Comparison of ENCODE assay signal across 24 mouse cellular contexts in genomic region chr9:35377916-35378315, GRCm38 (mm10). TPM values are rescaled to one million over a fixed set of nuclear protein-coding genes. Genes with fewer than 3 reads are reported as not detected.
DNase-seq lines count a peak whose midpoint lies in the region; ATAC-seq and TF ChIP-seq lines count a peak whose summit lies in the region.
"Had no signal": no experiment of that assay in that cellular context is flagged by ENCODE, and none has a peak within 500 bp of the region (broad histone marks: within the 10 kb centered on the region; RNA-seq: fewer than 3 reads in every experiment).

No protein-coding gene starts in this region.

- H3K4me1 ChIP-seq in heart, embryonic 10.5 days: peaks cover 20% of the 10 kb centered on the region; the same call in 1 of the 2 replicates
- no peaks in the 10 kb centered on the region for H3K4me1 ChIP-seq in stomach, embryonic 14.5 days (ENCODE audit: control insufficient read depth, insufficient read depth, low read length)
- H3K4me1 ChIP-seq in stomach, postnatal 0 days (replicated peaks; ENCODE audit: control insufficient read depth, insufficient read depth): peaks cover 3% of the 10 kb centered on the region; the same call in 1 of the 2 replicates
- no peaks in the 10 kb centered on the region for H3K4me1 ChIP-seq in embryonic facial prominence, embryonic 11.5 days (ENCODE audit: control insufficient read depth, insufficient read depth, low read length)
- no peaks in the 10 kb centered on the region for H3K4me1 ChIP-seq in stomach, embryonic 16.5 days (ENCODE audit: control insufficient read depth, insufficient read depth, low read length)
- H3K4me1 ChIP-seq: forebrain, embryonic 15.5 days; intestine, embryonic 15.5 days had no signal

- WGBS in heart, embryonic 10.5 days: 32% methylated on average over 2 of the region's 2 CpGs
- WGBS in stomach, embryonic 14.5 days: 71% methylated on average over 2 of the region's 2 CpGs
- 65% methylated on average over 2 of the region's 2 CpGs for WGBS in stomach, postnatal 0 days
- WGBS in embryonic facial prominence, embryonic 11.5 days: 63% methylated on average over 2 of the region's 2 CpGs
- WGBS in stomach, embryonic 16.5 days: 58% methylated on average over 2 of the region's 2 CpGs

- no peak for TF ChIP-seq CTCF in stomach, postnatal 0 days (IDR thresholded peaks at IDR 0.05; ENCODE audit: low read depth)

- no peaks in the 10 kb centered on the region for H3K27me3 ChIP-seq in heart, embryonic 10.5 days (ENCODE audit: insufficient read depth, poor library complexity, severe bottlenecking)
- no peaks in the 10 kb centered on the region for H3K27me3 ChIP-seq in stomach, embryonic 14.5 days (ENCODE audit: control insufficient read depth, insufficient read depth, low read length)
- no peaks in the 10 kb centered on the region for H3K27me3 ChIP-seq in stomach, postnatal 0 days (ENCODE audit: control insufficient read depth, insufficient read depth, low read length)
- H3K27me3 ChIP-seq in embryonic facial prominence, embryonic 11.5 days (ENCODE audit: control insufficient read depth, insufficient read depth, low read length): no peaks in the 10 kb centered on the region
- H3K27me3 ChIP-seq in stomach, embryonic 16.5 days (ENCODE audit: control insufficient read depth, insufficient read depth, low read length): no peaks in the 10 kb centered on the region
- H3K27me3 ChIP-seq: forebrain, embryonic 15.5 days; intestine, embryonic 15.5 days had no signal

- no peaks in the 10 kb centered on the region for H3K9me3 ChIP-seq in heart, embryonic 10.5 days
- no peaks in the 10 kb centered on the region for H3K9me3 ChIP-seq in stomach, embryonic 14.5 days (ENCODE audit: control insufficient read depth, low read depth, low read length)
- H3K9me3 ChIP-seq in stomach, postnatal 0 days (ENCODE audit: control insufficient read depth, low read length): no peaks in the 10 kb centered on the region
- H3K9me3 ChIP-seq in embryonic facial prominence, embryonic 11.5 days (replicated peaks; ENCODE audit: control insufficient read depth, low read length): no peaks in the 10 kb centered on the region
- H3K9me3 ChIP-seq in stomach, embryonic 16.5 days (replicated peaks; ENCODE audit: control insufficient read depth, low read length): no peaks in the 10 kb centered on the region
- H3K9me3 ChIP-seq: forebrain, embryonic 15.5 days; hindbrain, embryonic 10.5 days; hindbrain, embryonic 13.5 days; intestine, embryonic 15.5 days had no signal

- no peak overlapping the region for H3K4me3 ChIP-seq in heart, embryonic 10.5 days
- no peak overlapping the region for H3K4me3 ChIP-seq in stomach, embryonic 14.5 days (ENCODE audit: low read depth, low read length)
- H3K4me3 ChIP-seq in stomach, postnatal 0 days (ENCODE audit: low read depth, low read length): no peak overlapping the region
- no peak overlapping the region for H3K4me3 ChIP-seq in embryonic facial prominence, embryonic 11.5 days (ENCODE audit: low read depth, low read length)
- H3K4me3 ChIP-seq in stomach, embryonic 16.5 days (replicated peaks; ENCODE audit: low read length): no peak overlapping the region
- H3K4me3 ChIP-seq: forebrain, embryonic 15.5 days; gastrocnemius, adult 2 months; hindbrain, embryonic 10.5 days; hindbrain, embryonic 13.5 days; intestine, embryonic 15.5 days had no signal

- intact Hi-C loops in heart, postnatal 14 days (cut with DNase I): no loop called here
- intact Hi-C loops in left cerebral cortex, postnatal 36 days (cut with DNase I): no loop called here

- no peak overlapping the region; the same call in 1 of the 2 replicates for H3K27ac ChIP-seq in heart, embryonic 10.5 days
- no peak overlapping the region for H3K27ac ChIP-seq in stomach, embryonic 14.5 days (ENCODE audit: low read length)
- no peak overlapping the region for H3K27ac ChIP-seq in stomach, postnatal 0 days (replicated peaks)
- H3K27ac ChIP-seq in embryonic facial prominence, embryonic 11.5 days (replicated peaks; ENCODE audit: low read depth, low read length): no peak overlapping the region; the same call in 1 of the 2 replicates
- no peak overlapping the region for H3K27ac ChIP-seq in stomach, embryonic 16.5 days (ENCODE audit: low read length)
- H3K27ac ChIP-seq: forebrain, embryonic 15.5 days; gastrocnemius, adult 2 months; hindbrain, embryonic 10.5 days; hindbrain, embryonic 13.5 days; intestine, embryonic 15.5 days had no signal

- DNase-seq in heart, embryonic 10.5 days (ENCODE audit: low spot score): peak; percentile 56
- DNase-seq in heart, postnatal 14 days: no peak
- DNase-seq in stomach, postnatal 0 days (ENCODE audit: low spot score): no peak
- peak; percentile 35 for DNase-seq in embryonic facial prominence, embryonic 11.5 days (ENCODE audit: low spot score)
- DNase-seq in left cerebral cortex, postnatal 36 days (ENCODE audit: low spot score in 2 of 2): no peak
- no peak for DNase-seq in layer of hippocampus, postnatal 10 days (ENCODE audit: low spot score in 2 of 2)
- DNase-seq: adrenal gland, adult 2 months; adrenal gland, postnatal 14 days; cerebellum, adult 11-12 months; cerebellum, adult 9-10 months; cerebellum, postnatal 14 days; gastrocnemius, adult 2 months; gastrocnemius, postnatal 14 days; heart, adult 18-20 months; heart, postnatal 36 days had no signal

- no peaks in the 10 kb centered on the region for H3K36me3 ChIP-seq in heart, embryonic 10.5 days
- H3K36me3 ChIP-seq in stomach, embryonic 14.5 days (ENCODE audit: control insufficient read depth, insufficient read depth, low read length): no peaks in the 10 kb centered on the region
- no peaks in the 10 kb centered on the region for H3K36me3 ChIP-seq in stomach, postnatal 0 days (ENCODE audit: control insufficient read depth, insufficient read depth, low read length)
- no peaks in the 10 kb centered on the region for H3K36me3 ChIP-seq in embryonic facial prominence, embryonic 11.5 days (replicated peaks; ENCODE audit: control insufficient read depth, insufficient read depth, low read depth, low read length)
- H3K36me3 ChIP-seq in stomach, embryonic 16.5 days (ENCODE audit: control insufficient read depth, insufficient read depth, low read length): no peaks in the 10 kb centered on the region
- H3K36me3 ChIP-seq: forebrain, embryonic 15.5 days; hindbrain, embryonic 10.5 days; hindbrain, embryonic 13.5 days; intestine, embryonic 15.5 days had no signal

- no peak overlapping the region for H3K9ac ChIP-seq in stomach, embryonic 14.5 days (replicated peaks; ENCODE audit: low read depth, low read length)
- no peak overlapping the region for H3K9ac ChIP-seq in stomach, postnatal 0 days (ENCODE audit: low read length)
- H3K9ac ChIP-seq in embryonic facial prominence, embryonic 11.5 days (replicated peaks; ENCODE audit: low read length): no peak overlapping the region
- H3K9ac ChIP-seq in stomach, embryonic 16.5 days (ENCODE audit: low read length): no peak overlapping the region
- H3K9ac ChIP-seq: forebrain, embryonic 15.5 days; hindbrain, embryonic 13.5 days; intestine, embryonic 15.5 days had no signal

- 0 out of 2 replicates have a peak, but pooled peaks have one; percentile 56 for ATAC-seq in stomach, embryonic 14.5 days (ENCODE audit: insufficient number of reproducible peaks, insufficient read depth, low FRiP score, low read depth)
- no peak for ATAC-seq in stomach, postnatal 0 days (ENCODE audit: low FRiP score, low TSS enrichment)
- ATAC-seq in embryonic facial prominence, embryonic 11.5 days (replicated peaks; ENCODE audit: insufficient number of reproducible peaks, low FRiP score, low TSS enrichment, low read depth): no peak
- ATAC-seq in stomach, embryonic 16.5 days (ENCODE audit: insufficient read depth, low FRiP score): 0 out of 2 replicates have a peak, but pooled peaks have one; percentile 50
- ATAC-seq: CD4-positive, CD25-positive, alpha-beta regulatory T cell, adult 4 months; forebrain, embryonic 15.5 days; hindbrain, embryonic 16.5 days; intestine, embryonic 15.5 days had no signal

- H3K4me2 ChIP-seq in stomach, embryonic 14.5 days (replicated peaks; ENCODE audit: low read depth, low read length): no peak overlapping the region
- no peak overlapping the region for H3K4me2 ChIP-seq in stomach, postnatal 0 days (replicated peaks; ENCODE audit: low read depth)
- H3K4me2 ChIP-seq in embryonic facial prominence, embryonic 11.5 days (ENCODE audit: low read depth, low read length): no peak overlapping the region
- no peak overlapping the region for H3K4me2 ChIP-seq in stomach, embryonic 16.5 days (ENCODE audit: low read depth, low read length)
- H3K4me2 ChIP-seq: forebrain, embryonic 15.5 days; heart, embryonic 11.5 days; hindbrain, embryonic 13.5 days; intestine, embryonic 15.5 days had no signal

- no peak for TF ChIP-seq EP300 in stomach, postnatal 0 days (optimal IDR thresholded peaks at IDR 0.05)

RNA-seq across cellular contexts. Expression of gene Cdon, which starts 43.0 kb away (rescaled TPM):
- 4.0 and 6.2 TPM in 2 replicates for polyA plus RNA-seq in heart, embryonic 10.5 days (2016; fragmentation: Nextera tagmentation; extraction: Ambion mirVana)
- total RNA-seq in heart, postnatal 14 days (2021): 10 to 100 TPM; 16.9 to 18.6 TPM
- polyA plus RNA-seq in stomach, embryonic 14.5 days (2014; fragmentation: Nextera tagmentation; extraction: Ambion mirVana): 12.7 and 13.8 TPM in 2 replicates
- 2.5 and 2.7 TPM in 2 replicates for polyA plus RNA-seq in stomach, postnatal 0 days (2015; fragmentation: Nextera tagmentation; extraction: Ambion mirVana)
- polyA plus RNA-seq in embryonic facial prominence, embryonic 11.5 days (2014; fragmentation: Nextera tagmentation; extraction: Ambion mirVana): 7.5 and 9.4 TPM in 2 replicates
- 7.6 TPM in 2 replicates for polyA plus RNA-seq in stomach, embryonic 16.5 days (2015; fragmentation: Nextera tagmentation; extraction: Ambion mirVana)
- total RNA-seq in left cerebral cortex, postnatal 36 days (2021): 1 to 10 TPM; 8.0 to 9.1 TPM
- 10 to 100 TPM in 1 of 2 experiments, 1 to 10 TPM in 1; 9.8 to 11.5 TPM for total RNA-seq in layer of hippocampus, postnatal 10 days (2021)

Comparison
In these comparisons a context has a peak if more than half of its experiments do, and no peak if none do; other contexts are left out.
1. DNase-seq: peak in heart, embryonic 10.5 days (single experiment) and embryonic facial prominence, embryonic 11.5 days (single experiment); none in heart, postnatal 14 days (0 of 2), stomach, postnatal 0 days (single experiment), left cerebral cortex, postnatal 36 days (0 of 2) and layer of hippocampus, postnatal 10 days (0 of 2).
2. ATAC-seq: peak in stomach, embryonic 14.5 days (single experiment) and stomach, embryonic 16.5 days (single experiment); none in stomach, postnatal 0 days (single experiment) and embryonic facial prominence, embryonic 11.5 days (single experiment).